Mouse (Mus musculus): ENCODE data around the gene Ascc1. TPM values are rescaled to one million over a fixed set of nuclear protein-coding genes. Genes with fewer than 3 reads are reported as not detected.
"Not testable (repeated sequence)": the region's sequence is repeated elsewhere in the genome, so short reads cannot be mapped to it uniquely, and the experiment has no call there.

The Ascc1 gene
- total RNA-seq, 2 experiments from 2014 or later: 26.6 to 30.7 TPM

DNA sequence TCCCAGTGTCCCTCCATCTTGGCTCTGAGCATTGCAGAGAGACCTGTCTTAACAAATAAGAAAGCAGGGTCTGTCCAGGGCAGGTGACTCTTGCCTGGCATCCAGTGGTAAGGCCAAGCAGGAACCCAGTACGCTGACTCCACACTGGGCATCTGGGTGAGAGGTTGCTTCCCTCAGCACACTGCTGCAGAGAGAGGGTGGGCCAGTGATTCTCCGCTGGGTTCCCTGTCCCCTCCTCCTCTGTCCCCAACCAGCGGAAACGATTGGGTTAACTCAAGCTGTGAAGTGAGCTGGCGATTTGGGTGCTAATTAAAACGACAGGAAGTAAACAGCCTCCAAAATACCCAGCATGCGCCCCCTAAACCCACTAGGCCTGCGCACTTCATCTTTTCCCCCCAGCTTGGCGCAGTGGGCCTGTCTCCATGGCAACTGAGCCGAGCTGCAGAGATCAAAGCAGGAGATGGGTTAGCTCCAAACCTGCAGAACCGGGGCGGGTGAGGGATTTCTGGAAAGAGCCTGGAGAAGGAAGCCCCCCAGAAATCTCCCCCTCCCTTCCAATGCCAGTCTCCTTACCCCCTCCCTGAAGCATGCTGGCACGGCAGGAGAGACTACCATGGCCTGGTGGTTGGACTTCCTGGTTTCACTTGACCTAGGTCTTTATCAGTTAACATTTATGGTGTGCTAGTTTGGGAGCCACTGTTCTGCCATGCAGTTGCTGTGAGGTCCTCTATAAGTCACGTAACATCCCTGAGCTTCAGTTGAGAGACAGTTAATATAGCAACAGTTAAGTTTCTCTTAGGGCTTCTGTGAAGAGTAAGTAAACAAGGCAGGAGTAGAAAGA, 113.0 kb downstream of the Ascc1 start:
- DNase-seq: peak; percentile 43

DNA sequence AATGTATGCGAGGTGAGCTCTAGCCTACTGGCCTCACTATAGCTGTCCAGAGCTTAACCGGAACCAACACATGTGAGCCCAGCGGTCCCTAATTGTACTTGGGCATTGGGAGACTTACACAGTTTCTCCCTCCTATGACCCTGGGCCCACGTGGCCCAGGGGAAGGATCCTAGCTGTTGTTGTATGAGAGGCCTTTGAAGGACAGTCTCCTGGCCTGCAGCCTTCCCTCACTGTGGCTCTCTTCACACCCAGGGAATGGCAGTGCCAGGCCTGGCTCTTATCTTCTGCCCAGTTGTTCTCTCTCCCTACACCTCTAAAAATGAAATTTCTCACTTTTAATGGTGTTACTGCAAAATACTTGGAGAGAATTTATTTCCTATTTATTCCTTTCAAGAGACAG, 114.4 kb downstream of the Ascc1 start:
- DNase-seq: peak; percentile 32

DNA sequence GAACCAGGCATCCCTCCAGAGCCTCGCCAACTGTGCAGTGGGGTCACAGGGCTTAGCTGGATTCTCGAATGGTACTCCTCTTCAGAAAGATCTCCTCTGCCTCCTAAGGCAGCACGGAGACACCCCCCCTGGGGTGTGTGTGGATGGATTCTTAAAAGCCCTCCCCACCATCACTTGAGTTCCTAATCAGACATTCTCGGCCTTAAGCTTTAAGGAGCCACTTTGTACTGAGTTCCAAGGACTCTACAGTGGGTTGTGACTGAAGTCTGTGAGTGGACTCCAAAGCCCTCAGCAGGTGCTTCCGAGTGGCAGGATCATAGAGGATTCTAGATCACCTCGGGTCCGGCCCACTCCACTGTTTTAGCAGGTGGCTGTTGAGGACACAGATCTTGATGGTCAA, 115.9 kb downstream of the Ascc1 start:
- no peak for DNase-seq

DNA sequence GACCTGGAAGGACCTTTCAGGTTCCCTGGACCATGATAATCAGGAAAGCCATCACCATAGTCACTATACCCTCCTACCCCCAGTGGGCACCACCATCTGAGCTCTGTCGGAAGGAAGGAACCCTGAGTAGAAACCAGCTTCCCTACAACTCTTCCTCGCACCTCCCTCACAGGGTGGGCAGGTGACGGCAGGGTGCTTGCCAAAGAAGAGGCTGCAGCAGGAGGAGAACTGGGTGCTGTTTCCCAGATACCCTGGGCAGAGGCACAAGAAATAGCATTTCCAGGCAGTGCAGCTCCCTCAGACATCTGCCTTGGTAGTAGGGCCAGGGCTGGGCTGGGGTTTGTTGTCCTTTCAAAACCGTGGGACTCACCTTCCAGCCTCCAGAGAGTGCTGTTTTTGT, 118.0 kb downstream of the Ascc1 start:
- DNase-seq: no peak

DNA sequence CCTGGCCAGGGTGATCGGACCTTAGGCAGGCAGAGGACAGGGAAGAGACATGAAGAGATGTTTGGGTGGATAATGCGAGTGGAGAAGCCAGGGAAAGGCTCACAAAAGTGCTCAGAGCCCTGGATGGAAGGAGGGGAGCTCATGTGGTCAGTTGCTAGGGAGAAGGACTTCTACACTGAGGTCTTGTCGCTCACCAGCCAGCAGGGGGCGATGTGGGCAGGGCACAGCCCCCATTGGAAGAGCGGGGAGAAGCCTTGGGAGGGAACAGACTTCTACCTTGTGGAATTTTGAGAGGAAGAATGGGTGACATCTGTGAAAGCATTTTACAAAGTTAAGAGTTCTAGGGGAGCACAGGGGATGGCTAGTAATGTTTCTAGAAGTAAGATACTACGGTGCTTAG, 121.5 kb downstream of the Ascc1 start:
- peak; percentile 37 for DNase-seq

DNA sequence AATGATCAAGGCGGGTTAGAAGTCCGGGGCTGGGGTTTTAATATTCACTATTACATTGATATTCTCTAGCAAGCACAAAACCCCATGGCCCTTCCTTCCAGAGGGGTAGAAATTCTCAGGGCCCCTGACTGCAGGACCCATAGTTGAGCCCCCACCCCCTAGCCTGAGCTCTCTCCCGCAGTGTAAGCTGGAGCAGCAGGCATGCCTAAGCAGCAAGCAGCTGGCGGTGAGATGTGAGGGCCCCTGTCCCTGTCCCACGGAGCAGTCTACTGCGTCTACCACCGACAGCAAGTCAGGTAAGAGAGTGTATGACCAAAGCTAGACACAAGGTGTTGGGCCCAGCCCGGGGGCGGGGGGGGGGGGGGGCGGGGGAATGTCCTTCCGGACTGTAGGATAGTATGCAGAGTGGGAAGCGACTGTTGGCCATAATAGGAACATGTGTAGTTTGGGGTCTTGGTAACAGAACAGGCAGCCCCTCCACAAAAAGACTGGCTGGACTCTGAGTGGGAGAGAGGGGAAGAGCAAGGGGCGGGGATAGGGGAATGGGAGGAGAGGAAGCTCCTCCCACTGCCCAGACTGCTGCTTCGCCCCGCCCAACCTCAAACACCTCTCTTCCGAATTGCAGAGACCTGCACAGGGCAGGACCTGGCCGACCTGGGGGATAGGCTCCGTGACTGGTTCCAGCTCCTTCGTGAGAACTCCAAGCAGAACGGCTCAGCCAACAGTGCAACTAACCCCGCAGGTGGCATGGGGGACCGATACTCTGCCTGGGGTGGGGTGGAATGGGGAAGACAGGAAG, 123.1 kb downstream of the Ascc1 start:
- DNase-seq: no peak

DNA sequence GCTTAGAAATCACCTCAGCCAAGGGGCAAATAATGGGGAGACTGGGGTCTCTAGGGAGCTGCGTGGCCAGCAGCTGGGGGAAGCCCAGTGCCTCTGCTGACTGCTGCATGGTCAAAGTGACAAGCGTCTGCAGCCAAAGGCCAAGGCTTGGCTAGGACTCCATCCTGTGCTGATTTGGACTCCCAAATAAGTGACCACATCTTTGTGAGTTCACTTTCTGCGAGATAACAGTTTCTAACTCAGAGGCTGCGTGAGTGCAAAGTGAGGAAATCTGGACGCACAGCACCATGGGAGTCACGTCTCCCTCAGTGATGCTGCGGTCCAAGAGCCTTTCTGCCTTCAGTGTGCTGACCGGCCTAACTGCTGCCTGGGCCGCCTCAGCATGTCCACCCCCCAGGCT, 125.7 kb downstream of the Ascc1 start:
- DNase-seq: no peak

DNA sequence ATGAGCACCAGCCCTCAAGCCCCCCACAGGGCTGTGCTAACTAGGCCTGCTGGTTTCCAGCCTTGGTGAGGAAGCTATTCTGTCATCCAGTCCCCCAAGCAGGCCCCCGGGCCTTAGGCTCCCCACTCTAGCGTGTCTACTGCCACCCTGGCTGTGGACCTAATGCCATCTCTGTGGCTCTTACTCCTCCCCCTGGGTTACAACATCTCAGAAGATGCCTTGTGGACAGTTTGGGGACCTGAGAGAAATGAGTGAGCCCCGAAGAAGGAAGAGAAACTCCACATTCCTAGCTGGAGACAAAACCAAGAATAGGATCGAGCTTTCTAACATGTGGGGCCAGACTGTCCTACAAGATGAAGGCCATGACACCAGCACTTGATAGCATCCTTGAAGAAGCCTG, 127.9 kb downstream of the Ascc1 start:
- no peak for DNase-seq

DNA sequence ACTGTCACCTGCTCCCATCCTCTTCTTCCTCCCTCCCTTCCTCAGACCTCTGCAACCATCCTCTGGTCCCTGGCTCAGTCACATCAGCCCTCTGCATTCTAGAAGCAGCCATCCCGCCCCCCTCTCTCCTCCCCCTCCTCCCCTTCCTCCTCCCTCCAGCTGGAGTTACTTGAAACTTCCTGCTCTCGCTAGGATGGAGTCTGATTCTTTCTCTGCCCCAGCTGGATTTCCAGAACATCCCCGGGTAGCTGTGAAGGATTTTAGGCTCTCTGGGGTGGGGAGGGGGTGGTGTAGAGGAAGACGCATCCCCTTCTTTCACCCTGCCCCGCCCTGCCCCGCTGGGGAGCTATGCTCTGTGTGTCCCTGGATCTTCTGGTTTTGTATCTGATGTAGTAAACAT, 130.9 kb downstream of the Ascc1 start:
- no peak for DNase-seq

DNA sequence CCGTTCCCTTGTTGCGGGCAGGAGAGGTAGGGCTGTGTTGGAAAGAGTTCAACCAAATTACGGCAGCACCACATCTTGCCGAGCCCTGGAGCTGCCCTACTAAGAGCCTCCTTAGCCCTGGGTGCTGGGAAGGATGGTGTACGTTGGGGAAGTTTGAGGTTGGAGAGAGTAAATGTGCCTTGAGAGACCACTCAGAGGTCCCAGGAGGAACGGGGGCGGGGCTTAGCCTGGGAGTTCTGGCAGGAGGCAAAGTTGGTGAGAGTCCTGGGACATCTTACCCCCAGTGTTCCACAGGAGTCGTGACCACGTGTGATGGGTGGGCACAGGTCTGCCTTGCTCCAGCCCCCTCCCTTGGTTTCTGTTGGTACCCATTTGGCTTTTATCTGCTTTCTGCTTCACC, 131.6 kb downstream of the Ascc1 start:
- DNase-seq: no peak

DNA sequence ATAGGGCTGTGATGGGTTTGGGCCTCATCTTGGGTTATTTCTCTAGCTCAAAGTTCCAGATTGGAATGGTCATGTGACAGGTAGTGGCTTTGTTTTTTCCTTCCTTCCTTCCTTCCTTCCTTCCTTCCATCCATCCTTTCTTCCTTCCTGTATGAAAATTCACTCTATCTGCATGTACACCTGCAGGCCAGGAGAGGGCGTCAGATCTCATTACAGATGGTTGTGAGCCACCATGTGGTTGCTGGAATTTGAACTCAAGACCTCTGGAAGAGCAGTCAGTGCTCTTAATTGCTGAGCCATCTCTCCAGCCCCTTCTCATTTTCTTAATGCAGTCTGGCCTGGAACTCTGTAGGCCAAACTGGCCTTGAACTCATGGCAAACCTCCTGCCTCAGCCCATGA, 133.4 kb downstream of the Ascc1 start:
- not testable (repeated sequence) for DNase-seq

DNA sequence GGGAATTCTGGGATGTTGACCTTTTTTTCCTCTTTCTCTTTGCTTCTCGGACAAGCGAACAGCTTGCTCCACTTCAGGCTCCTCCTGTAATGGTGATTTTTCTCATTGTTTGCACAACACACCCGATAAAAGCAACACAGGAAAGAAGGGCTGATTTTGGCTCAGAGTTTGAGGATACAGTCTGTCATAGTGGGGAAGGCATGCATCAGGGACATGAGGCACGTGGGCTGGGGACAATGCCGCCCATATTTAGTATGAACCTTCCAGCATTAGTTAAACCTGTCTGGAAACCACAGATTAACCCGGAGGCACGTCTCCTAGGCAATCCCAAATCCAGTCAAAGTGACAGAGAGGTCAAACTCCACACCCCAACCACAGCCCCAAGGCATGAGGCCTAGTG, 134.3 kb downstream of the Ascc1 start:
- DNase-seq: no peak

DNA sequence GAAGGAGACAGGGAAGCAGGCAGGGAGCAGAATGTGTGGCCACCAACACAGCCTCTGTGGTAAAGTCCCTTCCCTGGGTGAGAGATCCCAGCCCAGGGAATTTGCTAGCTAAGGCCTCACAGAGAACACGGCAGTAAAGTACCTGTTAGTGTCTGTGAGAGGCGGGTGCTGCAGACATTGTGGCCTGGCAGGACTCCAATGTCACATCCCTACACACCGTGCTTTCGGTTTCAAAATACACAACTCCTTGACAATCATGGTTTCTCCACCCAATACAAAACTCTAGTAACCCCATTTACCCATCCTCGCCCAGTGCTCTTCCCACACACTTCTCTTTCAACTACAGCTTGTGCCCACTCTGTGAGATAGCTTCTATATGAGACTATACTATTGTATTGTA, 136.1 kb downstream of the Ascc1 start:
- no peak for DNase-seq

DNA sequence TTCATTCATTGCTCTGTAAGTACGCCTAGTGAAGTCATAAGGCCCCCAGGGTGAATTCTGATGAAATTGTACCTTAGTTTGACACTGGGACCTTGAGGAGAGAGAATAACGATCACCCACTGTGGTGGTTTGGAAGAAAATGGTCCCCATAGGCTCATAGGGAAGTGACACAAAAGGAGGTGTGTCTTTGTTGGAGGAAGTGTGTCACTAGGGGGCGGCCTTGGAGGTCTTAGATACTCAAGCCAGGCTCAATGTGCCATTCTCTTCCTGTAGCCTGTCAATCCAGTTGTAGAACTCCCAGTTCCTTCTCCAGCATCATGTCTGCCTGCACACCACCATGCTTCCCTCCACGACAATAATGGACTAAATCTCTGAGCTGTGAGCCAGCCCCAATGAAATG, 138.1 kb downstream of the Ascc1 start:
- no peak for DNase-seq

DNA sequence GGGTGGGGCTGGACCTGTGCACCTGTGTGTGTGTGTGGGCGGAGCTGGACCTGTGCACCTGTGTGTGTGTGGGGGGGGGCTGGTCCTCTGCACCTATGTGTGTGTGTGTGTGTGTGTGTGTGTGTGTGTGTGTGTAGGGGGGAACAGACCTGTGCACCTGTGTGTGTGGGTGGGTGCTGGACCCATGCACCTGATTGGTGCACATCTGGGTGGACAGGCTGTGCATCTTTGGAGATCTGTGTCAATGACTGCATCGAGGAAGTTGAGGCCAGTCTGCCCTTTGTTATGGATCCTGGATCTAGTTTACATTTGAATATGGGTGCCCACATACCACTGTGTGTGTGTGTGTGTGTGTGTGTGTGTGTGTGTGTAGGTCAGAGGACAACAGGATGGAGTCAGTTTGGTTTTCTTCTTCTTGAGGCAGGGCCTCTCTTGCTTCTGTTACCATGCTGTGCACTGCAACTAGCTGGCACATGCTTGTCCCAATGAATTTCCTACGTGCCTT, 139.1 kb downstream of the Ascc1 start:
- no peak for DNase-seq

DNA sequence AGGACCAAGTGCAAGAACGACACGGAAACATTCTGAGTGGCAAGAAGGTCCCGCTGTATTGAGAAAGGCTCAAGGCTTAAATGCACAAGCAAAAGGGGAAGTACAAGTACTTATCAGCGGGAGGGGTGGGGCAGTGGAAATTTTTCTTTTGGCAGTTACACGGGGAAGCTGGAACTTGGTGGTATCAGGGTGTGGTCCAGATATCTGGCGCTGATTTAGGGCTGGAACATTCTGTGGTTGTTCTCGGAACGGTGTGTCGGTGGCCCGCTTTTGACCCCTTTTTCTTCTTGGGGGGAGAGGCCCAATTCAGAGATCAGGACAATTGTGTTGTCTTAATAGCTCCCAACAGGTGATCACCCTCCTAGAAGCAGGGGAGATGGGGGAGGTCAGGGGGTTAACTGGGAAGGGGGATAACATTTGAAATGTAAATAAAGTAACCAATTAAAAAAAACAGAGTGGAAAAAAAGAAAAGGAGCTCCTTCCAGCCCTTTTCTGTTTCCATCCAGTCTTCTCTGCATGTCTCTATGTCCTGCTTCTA, 145.0 kb downstream of the Ascc1 start:
- not testable (repeated sequence) for DNase-seq

DNA sequence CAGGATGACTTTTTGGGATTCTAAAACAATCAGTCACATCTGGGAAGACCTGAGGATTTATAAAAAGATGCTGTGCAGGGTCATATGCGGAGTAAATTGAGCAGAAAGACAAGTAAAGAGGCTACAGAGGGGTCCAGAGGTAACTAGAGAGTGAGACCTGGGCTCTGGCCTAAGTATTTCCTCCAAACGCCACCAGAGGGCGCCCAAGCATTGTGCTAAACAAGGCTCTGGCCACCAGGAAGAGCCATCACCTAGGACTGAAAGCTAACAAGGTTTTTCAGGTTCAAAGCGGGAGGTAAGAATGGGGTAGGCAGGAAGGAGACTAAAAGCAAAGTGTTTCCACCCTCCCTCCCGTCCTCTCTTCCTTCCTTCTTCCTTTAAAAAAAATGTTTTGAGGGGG, 145.5 kb downstream of the Ascc1 start:
- peak; percentile 90 for DNase-seq

Small RNA genes within 50 kb of the gene (microRNA-seq; reads per million reads assigned to microRNA genes)
- not detected for gene Mir6906

Other genes starting within 250 kb of the Ascc1 start
- 10 to 100 TPM; 45.4 to 52.7 TPM for gene Dnajb12, start 123.2 kb upstream of the Ascc1 start, total RNA-seq (2021)
- 100 to 1,000 TPM in 1 of 2 experiments, 10 to 100 TPM in 1; 46.2 to 129 TPM for gene Ddit4, start 51.0 kb upstream of the Ascc1 start, total RNA-seq (2021)
- gene Anapc16, start 330 bp downstream of the Ascc1 start, total RNA-seq (2021): 10 to 100 TPM; 60.3 to 68.4 TPM
- gene Spock2, start 103.4 kb downstream of the Ascc1 start, total RNA-seq (2021): 10 to 100 TPM; 32.9 to 37.8 TPM
- gene Chst3, start 216.5 kb downstream of the Ascc1 start, total RNA-seq (2021): 1 to 10 TPM; 2.8 to 3.0 TPM

Data from adrenal gland, postnatal 10 days (tissue).